Mouse (Mus musculus) right cerebral cortex, postnatal 4 days (tissue): Measurements from ENCODE around the gene 4930412O13Rik.
A peak's percentile ranks its signal among the peaks of the same experiment; 100 is the strongest.

Experiments used
- DNase-seq: peaks from one replicate; pipeline ENCODE4 v3.0.0-alpha.2; 2022

The 4930412O13Rik gene

DNA sequence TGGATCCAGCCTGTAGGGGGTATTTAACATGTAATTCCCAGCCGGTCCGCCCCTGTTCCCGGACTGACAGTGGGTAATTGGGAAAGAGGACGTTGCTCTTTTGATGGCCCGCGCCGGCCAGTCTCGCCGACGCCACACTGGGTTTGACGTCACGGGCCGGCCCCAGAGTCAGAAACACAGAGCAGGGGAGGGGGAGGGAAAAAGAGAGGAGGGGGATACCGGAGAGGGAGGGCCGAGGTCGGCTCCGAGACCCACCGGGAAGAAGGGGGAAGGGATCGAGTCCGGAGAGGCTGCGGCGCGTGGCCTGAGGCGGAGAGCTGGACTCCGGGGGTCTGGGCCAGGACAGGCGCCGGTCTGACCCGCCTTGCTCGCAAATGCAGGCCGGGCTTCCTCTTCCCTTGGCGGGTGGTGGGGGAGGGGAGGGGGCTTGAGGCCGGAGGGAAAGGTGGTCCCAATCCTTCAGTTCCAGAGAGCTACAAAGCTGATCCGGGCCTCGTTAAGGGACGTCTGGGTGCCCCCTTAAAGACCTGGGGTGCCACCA is at the start of gene 4930412O13Rik:
Gene 4930412O13Rik (plus strand): TSS at position 202 of the 541 bp plus-strand sequence.
- DNase-seq = no peak

DNA sequence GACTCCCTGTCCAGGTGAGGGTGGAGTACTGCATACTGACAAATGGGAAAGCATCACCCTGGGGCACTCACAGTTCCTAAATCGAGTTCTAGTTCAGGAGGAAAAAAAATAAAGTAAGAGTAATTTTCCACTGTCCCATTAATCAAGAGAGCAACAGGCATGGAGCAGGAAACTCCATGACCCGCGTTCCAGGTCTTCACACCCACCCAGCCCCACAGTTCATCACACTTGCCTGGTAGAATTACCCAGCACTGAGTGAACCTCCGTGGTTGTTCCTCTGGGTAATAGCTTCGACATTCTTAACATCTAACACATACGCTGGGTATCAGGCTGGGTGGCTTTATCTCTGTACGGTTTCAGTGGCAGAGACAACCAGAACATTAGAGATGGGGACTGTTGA is 47.3 kb upstream of the 4930412O13Rik start:
- no peak for DNase-seq

DNA sequence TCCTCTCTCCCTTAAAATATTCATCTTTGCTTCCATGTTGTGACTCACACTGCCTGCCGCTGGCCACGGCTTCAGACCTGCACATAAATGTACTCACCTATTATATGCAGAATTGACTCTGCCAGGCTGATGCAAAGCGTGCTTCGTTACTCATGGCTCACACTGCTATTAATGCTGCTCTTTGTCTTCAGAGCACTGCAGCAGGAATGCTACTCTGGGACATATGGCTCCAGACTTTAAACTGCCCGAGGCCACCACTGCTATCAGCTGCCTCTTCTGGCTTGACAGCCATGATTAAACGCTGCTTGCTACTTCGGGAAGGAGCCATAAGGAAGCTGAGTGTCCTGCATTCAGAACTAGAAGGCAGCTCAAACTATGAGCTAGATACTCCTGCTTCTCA is 45.9 kb upstream of the 4930412O13Rik start:
- DNase-seq = no peak

DNA sequence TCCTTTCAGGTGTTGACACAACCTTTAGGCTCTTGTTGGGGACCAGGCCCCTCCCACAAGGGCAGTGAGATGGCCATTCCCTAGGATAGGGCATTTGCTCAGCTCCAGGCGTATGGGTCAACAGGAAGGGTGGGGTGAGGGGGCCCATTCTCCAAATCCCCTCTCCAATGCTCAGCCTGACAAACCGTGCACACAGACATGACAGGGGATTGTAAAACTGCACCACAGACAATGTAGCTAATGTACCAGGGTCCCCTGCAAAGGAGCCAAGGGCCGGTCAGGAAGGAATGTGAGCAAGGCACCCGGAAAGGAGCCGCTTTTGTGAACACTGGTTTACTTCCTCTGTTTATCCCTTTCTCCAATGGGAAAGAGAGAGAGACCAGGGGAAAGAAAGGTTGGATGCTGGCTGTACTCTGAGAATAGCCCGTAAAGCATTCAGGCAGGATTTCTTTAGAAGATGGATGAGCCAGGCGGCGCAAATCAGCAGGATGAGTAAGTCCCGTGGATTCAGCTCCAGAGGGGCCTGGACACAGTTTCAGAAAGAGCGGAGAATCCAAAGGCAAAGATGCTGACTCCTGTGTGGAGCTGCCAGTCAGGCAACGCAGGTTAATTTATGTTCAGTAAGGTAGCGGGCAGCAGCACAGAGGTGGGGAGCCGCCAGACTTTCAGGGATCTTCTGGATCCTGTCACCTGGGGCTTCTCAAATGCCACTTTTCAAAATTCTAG is 28.0 kb upstream of the 4930412O13Rik start:
- DNase-seq = no peak

DNA sequence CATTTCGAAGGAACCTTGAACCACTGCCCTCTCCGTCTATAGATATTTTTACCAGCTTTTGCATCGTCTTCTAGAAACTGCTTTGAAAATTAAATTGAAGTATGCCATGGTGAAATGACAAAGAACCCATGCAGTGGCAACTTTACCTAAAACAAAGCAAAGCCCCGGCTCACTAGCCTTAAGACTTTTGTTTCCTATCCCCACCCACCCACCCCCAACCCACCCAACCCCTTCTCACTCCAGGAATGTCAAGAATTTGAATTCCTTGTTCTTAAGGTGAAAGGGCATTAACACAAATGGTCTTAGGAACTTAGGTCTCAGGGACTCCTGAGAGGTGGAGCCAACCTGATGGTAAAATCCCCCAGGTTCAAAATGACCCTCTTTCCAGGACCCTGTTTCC is 25.2 kb upstream of the 4930412O13Rik start:
- no peak for DNase-seq

DNA sequence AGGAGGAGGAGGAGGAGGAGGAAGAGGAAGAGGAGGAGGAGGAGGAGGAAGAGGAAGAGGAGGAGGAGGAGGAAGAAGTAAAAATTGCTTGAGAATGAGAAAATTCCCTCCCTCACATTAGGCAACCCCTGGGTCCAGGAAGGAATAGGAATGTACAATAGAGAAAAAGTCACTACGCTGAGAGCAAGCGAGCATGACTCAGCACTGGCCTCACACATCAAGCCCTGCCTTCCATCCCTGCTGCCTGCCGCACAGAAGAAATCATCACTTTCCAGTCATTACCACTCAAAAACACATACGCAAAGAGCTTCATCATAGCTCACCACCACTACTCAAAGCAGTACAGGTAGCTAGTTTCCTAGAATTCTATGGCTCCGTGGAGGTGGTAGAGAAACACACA is 20.4 kb upstream of the 4930412O13Rik start:
- DNase-seq = no peak

DNA sequence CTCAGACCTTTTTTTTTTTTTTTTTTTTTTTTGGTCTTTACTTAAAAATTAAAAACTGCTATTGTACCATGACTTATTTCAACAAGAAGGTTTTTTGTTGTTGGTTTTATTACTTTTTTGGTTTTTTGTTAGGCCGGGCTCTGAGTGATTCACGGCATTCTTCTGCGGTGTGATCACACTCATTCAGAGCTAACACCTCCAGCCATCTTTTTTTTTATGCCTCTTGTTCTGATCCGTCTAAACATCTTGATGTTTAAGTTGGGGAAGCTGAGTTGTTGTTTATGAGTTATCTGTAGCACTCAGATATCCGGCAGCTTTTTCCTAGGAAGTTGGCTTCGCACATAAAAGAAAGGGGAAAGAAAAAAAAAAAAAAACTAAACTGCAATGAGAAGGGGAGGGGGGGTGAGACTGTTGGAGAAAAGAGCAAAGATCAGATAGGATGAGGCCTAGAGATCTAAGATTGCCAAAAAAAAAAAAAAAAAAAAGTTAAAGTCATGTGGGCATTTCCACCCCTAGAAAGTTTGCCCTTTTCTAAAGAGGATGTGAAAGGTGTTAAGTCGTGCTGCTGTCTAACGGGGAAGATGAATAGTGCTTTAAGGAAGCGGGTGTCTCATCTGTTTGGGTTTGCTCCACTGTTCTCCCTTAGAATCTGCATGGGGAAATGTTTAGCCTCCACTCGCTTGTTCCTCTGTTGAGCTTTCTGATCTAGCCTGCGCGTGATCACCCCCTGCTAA is 13.8 kb upstream of the 4930412O13Rik start:
- no peak for DNase-seq

DNA sequence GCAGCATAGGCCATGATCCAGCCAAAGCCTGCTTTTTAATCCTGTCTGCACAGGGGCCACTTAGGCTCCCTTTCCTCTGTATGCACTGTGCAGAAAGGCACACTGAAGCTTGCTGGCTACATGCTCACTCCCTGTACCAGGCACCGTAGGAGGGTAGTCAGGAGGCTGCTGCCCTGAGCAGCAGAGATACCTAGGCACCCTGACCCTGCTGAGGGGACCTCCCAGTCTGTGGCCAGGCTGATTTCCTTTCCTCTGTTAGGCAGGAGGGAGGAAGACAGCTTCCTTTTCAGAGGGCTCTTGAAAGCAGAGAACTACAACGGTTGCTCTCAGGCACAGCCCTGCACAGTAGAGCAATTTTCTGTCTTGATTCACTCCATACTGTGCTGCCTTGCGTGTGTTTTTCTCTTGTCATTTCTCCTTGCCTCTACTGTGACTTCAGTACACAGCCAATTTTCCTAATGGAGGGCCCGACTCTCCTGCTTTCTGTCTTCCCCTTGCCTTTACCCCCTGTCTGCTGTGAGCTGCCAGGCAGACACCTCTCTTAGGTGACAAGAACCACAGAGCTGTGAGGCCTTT is 9.8 kb upstream of the 4930412O13Rik start:
- DNase-seq = no peak

DNA sequence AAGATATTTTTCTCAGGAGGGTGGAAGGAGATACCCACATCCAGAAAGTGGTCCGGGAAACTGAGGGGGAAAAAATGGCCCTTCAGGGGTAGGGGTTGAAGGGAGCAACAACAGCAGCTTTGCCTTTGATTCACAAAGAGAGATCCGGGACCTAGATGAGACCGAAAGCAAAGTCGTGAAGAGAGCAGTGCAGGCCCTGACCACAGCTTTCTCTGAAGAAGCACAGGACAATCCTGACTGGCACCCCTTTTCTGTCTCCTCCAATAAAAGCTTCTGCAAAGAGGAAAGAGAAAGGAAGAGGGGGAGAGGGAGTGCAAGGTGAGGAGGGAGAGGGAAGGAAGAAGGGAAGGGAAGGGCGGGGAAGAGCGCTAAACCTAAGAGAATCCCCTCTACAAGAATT is 9.3 kb upstream of the 4930412O13Rik start:
- no peak for DNase-seq

DNA sequence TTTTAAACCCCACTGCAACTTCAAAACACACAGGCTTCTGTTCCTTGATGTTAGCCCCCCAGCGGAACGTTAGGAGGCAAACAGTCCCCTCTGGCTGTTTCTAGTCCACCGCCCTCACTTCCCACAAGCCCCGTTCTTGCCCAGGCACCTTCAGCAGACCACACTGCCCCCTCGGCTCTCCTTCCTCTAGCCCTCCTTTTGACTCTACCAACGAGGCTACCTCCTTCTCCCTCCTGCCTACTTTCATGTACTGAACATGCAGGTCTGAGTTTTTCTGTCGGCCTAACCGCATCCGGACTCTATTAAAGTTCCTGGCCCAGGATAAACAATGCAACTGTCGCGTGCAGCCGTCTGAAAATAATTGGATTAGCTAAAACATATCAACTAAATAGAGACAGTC is 8.4 kb upstream of the 4930412O13Rik start:
- no peak for DNase-seq

DNA sequence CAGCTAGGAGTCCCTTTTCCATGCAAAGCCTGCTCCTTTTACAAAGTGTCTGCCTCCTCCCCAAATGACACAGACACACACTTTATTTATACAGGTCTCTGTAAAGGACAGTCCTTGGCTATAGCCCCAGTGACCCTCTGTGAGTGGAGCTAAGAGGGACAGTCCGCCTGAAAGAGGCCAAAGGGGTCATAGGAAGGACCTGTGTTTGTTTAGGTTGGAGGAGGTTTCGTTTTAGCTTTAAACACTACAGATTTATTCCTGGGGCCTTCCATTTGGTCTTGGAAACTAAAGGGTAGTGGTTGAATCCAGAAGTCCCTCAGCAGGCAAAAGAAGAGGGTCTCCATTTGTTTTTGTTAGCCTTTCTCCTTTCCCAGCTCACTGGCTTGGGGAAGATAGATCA is 7.3 kb upstream of the 4930412O13Rik start:
- no peak for DNase-seq

DNA sequence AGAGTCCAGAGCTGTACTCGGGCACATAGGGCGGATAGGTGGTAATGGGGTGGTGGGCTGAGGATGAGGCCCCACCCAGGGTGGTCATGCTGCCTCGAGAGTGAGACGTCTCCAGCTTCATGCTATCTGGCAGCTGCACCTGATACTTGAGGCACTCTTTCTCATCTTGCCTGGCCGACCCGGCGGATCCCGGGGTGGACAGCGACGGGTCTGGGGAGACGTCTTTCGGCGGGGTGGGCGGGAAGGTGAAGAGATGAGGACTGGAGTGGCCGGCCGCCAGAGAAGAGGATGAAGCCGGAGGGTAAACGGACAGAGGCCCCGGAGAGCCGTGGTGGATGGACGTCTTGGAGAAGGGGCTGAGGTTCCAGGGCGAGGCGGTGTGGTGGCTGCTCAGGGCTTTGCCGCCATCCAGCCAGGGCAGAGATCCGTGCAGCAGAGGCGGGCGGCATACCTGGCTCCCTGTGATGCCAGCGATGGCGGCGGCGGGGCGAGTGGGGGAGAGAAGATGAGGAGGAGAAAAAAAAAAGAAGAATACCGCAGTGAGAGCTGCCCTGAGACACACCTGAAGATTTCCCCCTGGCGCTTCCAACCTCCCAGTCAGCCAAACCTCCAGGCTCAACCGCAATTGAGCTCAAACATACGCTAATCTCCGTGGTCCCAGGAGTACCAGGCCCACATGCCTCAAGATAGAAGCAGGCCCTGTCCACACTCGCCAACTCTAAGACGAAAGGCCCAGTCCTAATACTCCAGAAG is 6.4 kb upstream of the 4930412O13Rik start:
- DNase-seq = no peak

DNA sequence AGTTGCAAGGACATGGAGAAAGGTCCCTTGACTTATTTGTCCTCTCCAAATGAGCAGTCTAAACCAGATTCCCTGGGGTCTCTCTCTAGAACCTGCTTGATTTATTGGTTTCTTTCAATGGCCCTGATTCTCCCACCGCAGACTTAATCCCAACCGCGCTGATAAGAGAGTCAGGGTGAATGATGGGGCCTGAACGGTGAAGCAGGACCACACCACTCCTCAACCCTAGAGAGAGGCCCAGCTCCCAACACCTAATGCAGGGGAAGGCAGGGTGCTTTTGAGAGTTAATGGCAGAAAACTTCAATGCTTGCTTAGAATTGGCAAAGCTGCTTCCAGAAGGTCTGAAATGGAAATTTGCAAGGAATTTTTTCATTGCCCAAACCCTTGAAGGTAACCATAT is 5.8 kb upstream of the 4930412O13Rik start:
- DNase-seq = no peak

DNA sequence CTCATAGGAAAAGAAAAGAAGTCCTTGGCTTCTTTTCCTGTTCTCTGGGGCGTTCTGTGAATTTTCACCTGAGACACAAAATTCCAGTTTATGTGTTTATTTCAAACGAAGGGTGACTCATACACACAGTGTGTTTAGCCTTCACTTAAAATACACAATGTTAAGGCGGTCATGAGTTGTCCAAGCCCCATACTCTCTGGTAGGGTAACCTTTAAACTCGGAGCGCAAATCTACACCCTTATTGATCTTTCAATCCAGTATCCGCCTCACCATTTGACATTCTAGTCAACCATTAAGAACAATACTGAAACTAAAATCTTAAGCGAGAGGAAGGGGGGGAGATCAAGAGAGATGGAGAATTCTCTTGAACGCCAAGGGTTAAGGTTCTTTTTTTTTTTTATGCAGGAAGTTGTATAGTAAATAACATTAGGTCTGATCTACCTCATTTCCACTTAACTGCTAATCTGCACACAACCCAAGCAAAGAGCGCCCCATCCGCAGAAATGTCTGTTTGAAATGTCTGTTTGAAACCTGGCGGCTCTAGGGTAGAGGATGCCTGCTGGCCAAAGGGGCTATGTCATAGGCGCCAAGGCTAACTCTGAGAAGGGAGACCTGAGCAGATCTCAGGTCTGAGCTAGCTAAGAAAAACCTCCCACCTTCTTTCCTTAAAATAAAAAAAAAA is 5.2 kb upstream of the 4930412O13Rik start:
- DNase-seq = no peak

DNA sequence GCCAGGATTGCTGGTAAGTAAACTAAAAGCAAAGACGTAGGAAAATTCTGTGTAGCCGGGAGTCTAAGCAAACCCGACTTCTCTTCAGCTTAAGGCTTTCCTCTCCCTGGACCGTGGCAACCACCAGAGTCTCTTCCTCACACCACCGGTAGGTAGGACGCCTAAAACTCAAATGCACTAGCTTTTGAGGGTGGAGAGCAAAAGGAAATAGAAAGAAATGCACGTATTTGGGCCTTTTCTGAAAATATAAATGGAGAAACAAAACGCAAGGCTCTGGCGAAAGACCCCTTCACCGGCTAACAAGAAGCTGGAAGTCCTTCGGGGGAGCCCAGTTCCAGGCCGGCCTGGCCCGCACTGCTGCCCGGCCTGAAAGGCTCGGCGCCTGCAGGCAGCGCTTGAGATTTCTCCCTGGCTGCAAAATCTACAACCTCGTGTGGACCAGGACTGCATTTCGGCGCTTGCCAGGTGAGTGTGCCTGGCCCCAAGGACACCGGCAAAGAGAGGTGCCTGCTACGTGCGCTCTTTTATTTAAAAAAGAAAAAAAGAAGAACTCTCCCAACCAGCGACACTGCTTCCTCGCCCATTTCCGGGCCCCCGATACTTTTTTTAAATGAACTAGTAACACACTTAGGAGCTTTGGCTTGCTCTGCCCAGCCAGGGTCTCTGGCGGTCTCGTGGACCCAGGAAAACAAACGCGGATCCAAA is 4.3 kb upstream of the 4930412O13Rik start:
- no peak for DNase-seq

DNA sequence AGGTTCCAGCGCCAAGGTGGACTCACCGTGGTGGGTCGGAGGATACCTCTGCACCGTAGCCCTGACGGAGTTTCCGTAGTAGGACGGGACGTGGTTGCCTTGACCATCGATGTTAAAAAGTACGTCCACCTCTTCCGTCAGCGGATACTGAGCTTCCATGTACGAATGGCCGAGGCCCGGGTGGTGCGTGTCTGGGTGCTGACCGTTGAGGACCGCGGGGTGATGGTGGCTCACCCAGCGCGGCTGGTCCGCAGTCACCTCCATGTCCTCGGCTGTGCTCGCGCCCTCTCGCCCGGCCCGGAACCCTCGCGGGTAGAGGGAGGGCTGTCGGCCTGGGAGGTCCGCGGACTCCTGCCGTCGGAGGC is 3.7 kb upstream of the 4930412O13Rik start:
- no peak for DNase-seq

DNA sequence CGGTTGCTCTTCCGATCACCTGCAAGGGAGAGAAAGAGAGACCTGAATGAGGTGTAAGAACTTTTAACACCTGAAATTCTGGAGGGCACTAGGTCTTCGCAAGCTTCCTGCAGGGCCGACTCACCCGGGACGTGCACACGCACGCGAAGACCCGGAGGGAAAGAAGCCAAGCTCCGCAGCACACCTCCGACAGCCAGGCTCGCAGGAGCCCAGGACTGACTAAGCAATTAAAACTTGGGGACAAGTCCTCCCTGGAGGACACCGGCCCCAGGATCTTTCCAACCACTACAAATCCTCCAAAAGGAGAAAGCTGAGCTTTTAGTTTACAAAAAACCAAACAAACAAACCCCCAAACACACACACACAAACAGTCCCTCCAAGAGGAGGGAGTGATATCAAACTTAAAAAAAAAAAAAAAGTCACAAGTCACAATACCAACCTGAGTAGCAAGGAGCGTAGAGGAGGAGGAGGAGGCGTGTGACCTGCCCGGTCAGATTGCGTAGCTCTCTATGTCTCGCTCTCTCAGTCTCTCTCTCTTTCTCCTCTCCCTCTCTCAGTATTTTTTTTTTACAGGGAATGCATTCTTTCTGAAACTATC is 3.0 kb upstream of the 4930412O13Rik start:
- no peak for DNase-seq

DNA sequence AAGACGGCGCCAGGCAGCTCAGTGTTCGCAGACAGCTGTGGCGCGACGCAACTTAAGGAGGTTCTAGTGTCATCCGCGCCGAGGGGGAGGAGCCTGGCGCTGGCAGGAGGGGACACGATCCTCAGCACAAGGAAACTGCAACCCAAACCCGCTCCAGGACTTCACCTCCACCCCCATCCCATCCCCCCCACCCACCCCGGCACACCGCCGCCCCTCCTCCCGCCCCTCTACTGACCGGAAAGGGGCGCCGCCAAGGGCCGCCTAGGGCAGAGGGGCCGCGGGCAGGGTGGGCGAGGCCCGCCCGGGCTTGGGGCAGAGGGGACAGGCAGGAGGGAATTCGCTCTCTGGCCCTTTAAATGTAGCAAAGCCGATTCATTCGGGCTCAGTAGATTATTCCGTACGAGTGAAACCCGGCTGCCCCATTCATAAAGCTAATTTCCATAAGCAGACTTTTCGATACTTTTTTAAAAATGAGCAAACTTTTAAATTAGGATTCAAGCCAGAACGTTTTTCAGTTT is 2.4 kb upstream of the 4930412O13Rik start:
- DNase-seq = no peak

DNA sequence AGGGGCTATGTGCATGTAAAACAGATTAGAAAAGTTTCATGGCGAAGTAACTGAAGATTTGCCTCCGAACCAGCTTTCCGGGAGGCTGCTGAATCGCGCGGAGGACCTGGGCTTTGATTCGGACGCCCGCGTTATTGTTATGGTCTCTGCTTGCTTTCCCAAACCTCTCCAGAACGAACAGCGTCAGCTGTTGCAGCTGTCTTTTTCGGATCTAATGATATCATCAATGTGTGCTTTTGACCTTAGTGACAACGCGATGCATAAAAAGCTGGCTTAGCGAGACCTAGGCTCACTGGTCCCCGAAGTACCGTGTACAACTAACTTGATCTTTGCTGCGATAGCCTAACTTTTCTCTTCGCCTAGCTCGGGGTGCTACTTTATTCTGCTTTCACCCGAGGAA is 2.0 kb upstream of the 4930412O13Rik start:
- no peak for DNase-seq

DNA sequence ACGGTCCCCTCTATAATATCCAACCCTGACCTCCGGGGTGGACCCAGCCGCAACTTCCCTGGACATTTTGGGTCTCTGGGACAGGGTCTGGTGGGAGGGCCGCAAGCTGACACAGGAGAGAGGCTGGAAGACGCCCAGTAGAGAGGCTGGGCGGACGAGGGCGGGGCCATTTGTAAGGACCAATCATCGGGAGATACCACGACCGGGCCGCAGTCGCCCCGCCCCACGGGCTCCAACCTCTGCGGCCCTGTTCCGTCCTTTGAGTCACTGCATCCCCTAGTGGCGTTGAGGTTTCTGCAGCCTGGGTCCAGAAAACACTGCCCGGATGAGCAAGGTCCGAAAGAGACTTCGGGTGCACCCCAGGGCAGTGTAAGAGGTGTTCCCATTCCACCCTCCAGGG is 1.6 kb upstream of the 4930412O13Rik start:
- DNase-seq = peak; percentile 64

DNA sequence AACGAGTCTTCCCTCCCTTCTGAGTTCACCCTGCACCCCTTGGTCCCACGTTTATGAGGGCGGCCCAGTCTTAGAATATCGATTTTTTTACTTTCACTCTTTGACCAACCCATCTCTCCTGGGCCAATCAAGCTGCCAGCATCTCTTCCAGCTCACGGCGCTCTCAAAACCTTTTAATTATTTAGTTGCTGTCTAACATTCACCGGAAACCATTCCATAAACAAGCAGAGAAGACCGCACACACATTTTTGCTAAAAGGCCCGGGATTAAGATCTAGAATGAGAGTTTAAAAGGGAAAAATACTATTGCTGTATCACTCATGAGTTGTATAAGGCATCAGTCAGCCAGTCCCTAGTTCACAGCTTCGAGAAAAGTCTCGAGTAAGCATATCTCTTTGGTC is 781 bp upstream of the 4930412O13Rik start:
- no peak for DNase-seq
